In the genomic region with DNA sequence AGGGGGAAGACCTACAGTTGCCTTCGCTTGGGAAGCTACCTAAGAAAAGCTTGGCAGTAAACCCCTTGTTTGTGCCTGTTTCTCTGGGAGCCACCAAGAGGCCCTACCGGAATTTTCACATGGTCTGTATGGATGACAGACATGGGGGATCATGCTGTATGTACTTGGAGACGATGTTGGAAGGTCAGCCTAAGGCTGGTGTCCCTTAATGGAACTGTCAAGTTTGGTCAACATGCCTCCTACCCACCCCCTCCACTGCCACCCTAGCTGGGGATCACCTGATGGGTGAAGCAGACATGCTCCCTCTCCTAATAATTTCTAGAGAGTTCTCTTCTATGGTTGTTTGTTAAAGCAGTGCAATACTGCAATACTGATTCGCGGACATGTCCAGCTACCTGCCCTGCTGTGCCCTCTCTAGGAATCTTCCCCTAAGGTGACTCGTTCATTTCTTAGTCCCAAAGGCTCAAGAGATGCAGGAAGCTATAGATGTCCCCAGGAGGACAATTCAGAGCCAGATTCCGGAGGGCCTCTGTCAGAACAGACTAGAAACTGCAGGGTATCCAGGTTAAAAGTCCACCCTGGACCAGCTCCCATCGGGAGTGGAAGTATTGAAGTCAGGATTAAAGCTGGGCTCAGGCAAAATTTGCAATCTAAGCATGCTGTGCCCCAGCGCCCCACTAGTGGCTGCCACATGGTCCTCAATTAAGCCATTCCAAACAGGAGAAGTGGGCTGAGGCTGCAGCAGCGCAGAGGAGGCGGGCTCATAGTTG, we compare ENCODE assay signal across 8 mouse cellular contexts. TPM values are rescaled to one million over a fixed set of nuclear protein-coding genes. Genes with fewer than 3 reads are reported as not detected.
DNase-seq lines count a peak whose midpoint lies in the region; ATAC-seq lines count a peak whose summit lies in the region.

No protein-coding gene starts in this region.

- H3K4me2 ChIP-seq in neural tube, embryonic 12.5 days (replicated peaks), result peak overlapping the region; percentile 62
- H3K4me2 ChIP-seq in stomach, embryonic 14.5 days (replicated peaks; ENCODE audit: low read depth, low read length), result peak overlapping the region; percentile 35; the same call in 1 of the 2 replicates

- no peak overlapping the region for H3K27ac ChIP-seq in neural tube, embryonic 12.5 days
- no peak overlapping the region for H3K27ac ChIP-seq in limb, embryonic 10.5 days
- no peak overlapping the region for H3K27ac ChIP-seq in stomach, embryonic 14.5 days (ENCODE audit: low read length)

- H3K27me3 ChIP-seq in neural tube, embryonic 12.5 days (replicated peaks), result peaks cover 73% of the 10 kb centered on the region
- H3K27me3 ChIP-seq in limb, embryonic 10.5 days (ENCODE audit: low read depth, poor library complexity, severe bottlenecking), result peaks cover 86% of the 10 kb centered on the region
- peaks cover 59% of the 10 kb centered on the region for H3K27me3 ChIP-seq in stomach, embryonic 14.5 days (ENCODE audit: control insufficient read depth, insufficient read depth, low read length)

- no peak for ATAC-seq in neural tube, embryonic 12.5 days (ENCODE audit: low FRiP score, low read depth)
- no peak for ATAC-seq in stomach, embryonic 14.5 days (ENCODE audit: insufficient number of reproducible peaks, insufficient read depth, low FRiP score, low read depth)
- no peak for ATAC-seq in activated CD4-positive, CD25-positive, alpha-beta regulatory T cell, adult 4 months

- WGBS in neural tube, embryonic 12.5 days, result 20% methylated on average over 11 of the region's 11 CpGs
- WGBS in limb, embryonic 10.5 days, result 26% methylated on average over 11 of the region's 11 CpGs
- 32% methylated on average over 11 of the region's 11 CpGs for WGBS in stomach, embryonic 14.5 days

- H3K4me1 ChIP-seq in neural tube, embryonic 12.5 days, result peaks cover 34% of the 10 kb centered on the region
- H3K4me1 ChIP-seq in limb, embryonic 10.5 days, result peaks cover 36% of the 10 kb centered on the region
- H3K4me1 ChIP-seq in stomach, embryonic 14.5 days (ENCODE audit: control insufficient read depth, insufficient read depth, low read length), result peaks cover 28% of the 10 kb centered on the region

- no peak overlapping the region for H3K9ac ChIP-seq in neural tube, embryonic 12.5 days
- no peak overlapping the region for H3K9ac ChIP-seq in stomach, embryonic 14.5 days (replicated peaks; ENCODE audit: low read depth, low read length)

- H3K36me3 ChIP-seq in neural tube, embryonic 12.5 days, result no peaks in the 10 kb centered on the region
- no peaks in the 10 kb centered on the region for H3K36me3 ChIP-seq in limb, embryonic 10.5 days
- H3K36me3 ChIP-seq in stomach, embryonic 14.5 days (ENCODE audit: control insufficient read depth, insufficient read depth, low read length), result no peaks in the 10 kb centered on the region

- H3K9me3 ChIP-seq in neural tube, embryonic 12.5 days, result no peaks in the 10 kb centered on the region
- no peaks in the 10 kb centered on the region for H3K9me3 ChIP-seq in limb, embryonic 10.5 days (replicated peaks)
- no peaks in the 10 kb centered on the region for H3K9me3 ChIP-seq in stomach, embryonic 14.5 days (ENCODE audit: control insufficient read depth, low read depth, low read length)

- DNase-seq in embryo, embryonic 11 days, result peak; percentile 11
- no peak for DNase-seq in embryo, embryonic 10.5 days (ENCODE audit: low spot score)
- DNase-seq in neural tube, embryonic 10.5 days (ENCODE audit: extremely low spot score, low spot score), result no peak
- DNase-seq in limb, embryonic 10.5 days (ENCODE audit: low spot score), result no peak
- no peak for DNase-seq in right cerebral cortex, postnatal 10 days (ENCODE audit: low spot score in 2 of 2)

- peak overlapping the region; percentile 18 for H3K4me3 ChIP-seq in neural tube, embryonic 12.5 days
- H3K4me3 ChIP-seq in limb, embryonic 10.5 days, result peak overlapping the region; percentile 47
- peak overlapping the region; percentile 26; the same call in 1 of the 2 replicates for H3K4me3 ChIP-seq in stomach, embryonic 14.5 days (ENCODE audit: low read depth, low read length)

RNA-seq across cellular contexts. Expression of a gene that starts 10.2 kb away (rescaled TPM):
- not detected in 2 replicates for polyA plus RNA-seq in neural tube, embryonic 12.5 days (2016; fragmentation: Nextera tagmentation; extraction: Ambion mirVana)
- polyA plus RNA-seq in limb, embryonic 10.5 days (2016; fragmentation: Nextera tagmentation; extraction: Ambion mirVana), result not detected in 2 replicates
- polyA plus RNA-seq in stomach, embryonic 14.5 days (2014; fragmentation: Nextera tagmentation; extraction: Ambion mirVana), result not detected in 2 replicates
- under 1 TPM in 1 of 2 experiments, not detected in 1; 0.28 TPM for polyA plus RNA-seq in activated CD4-positive, CD25-positive, alpha-beta regulatory T cell, adult 4 months (2017; shearing (Covaris generic))

RNA-seq across cellular contexts. Expression of a gene that starts 12.1 kb away (rescaled TPM):
- 16.2 and 18.8 TPM in 2 replicates for polyA plus RNA-seq in neural tube, embryonic 12.5 days (2016; fragmentation: Nextera tagmentation; extraction: Ambion mirVana)
- 0.24 and 0.26 TPM in 2 replicates for polyA plus RNA-seq in limb, embryonic 10.5 days (2016; fragmentation: Nextera tagmentation; extraction: Ambion mirVana)
- 0.30 and 0.52 TPM in 2 replicates for polyA plus RNA-seq in stomach, embryonic 14.5 days (2014; fragmentation: Nextera tagmentation; extraction: Ambion mirVana)
- polyA plus RNA-seq in activated CD4-positive, CD25-positive, alpha-beta regulatory T cell, adult 4 months (2017; shearing (Covaris generic)), result not detected

RNA-seq across cellular contexts. Expression of a gene that starts 20.6 kb away (rescaled TPM):
- polyA plus RNA-seq in neural tube, embryonic 12.5 days (2016; fragmentation: Nextera tagmentation; extraction: Ambion mirVana), result 0.79 and 0.88 TPM in 2 replicates
- 0.23 TPM in 1 of 2 replicates, not detected in the other for polyA plus RNA-seq in limb, embryonic 10.5 days (2016; fragmentation: Nextera tagmentation; extraction: Ambion mirVana)
- polyA plus RNA-seq in stomach, embryonic 14.5 days (2014; fragmentation: Nextera tagmentation; extraction: Ambion mirVana), result not detected in 2 replicates
- not detected for polyA plus RNA-seq in activated CD4-positive, CD25-positive, alpha-beta regulatory T cell, adult 4 months (2017; shearing (Covaris generic))

RNA-seq across cellular contexts. Expression of a gene that starts 41.3 kb away (rescaled TPM):
- 24.2 and 30.1 TPM in 2 replicates for polyA plus RNA-seq in neural tube, embryonic 12.5 days (2016; fragmentation: Nextera tagmentation; extraction: Ambion mirVana)
- polyA plus RNA-seq in limb, embryonic 10.5 days (2016; fragmentation: Nextera tagmentation; extraction: Ambion mirVana), result 63.1 and 71.3 TPM in 2 replicates
- 21.7 and 26.3 TPM in 2 replicates for polyA plus RNA-seq in stomach, embryonic 14.5 days (2014; fragmentation: Nextera tagmentation; extraction: Ambion mirVana)
- 1 to 10 TPM; 5.7 to 9.7 TPM for polyA plus RNA-seq in activated CD4-positive, CD25-positive, alpha-beta regulatory T cell, adult 4 months (2017; shearing (Covaris generic))

RNA-seq across cellular contexts. Expression of a gene that starts 42.7 kb away (rescaled TPM):
- polyA plus RNA-seq in neural tube, embryonic 12.5 days (2016; fragmentation: Nextera tagmentation; extraction: Ambion mirVana), result not detected in 2 replicates
- not detected in 2 replicates for polyA plus RNA-seq in limb, embryonic 10.5 days (2016; fragmentation: Nextera tagmentation; extraction: Ambion mirVana)
- polyA plus RNA-seq in stomach, embryonic 14.5 days (2014; fragmentation: Nextera tagmentation; extraction: Ambion mirVana), result not detected in 2 replicates
- polyA plus RNA-seq in activated CD4-positive, CD25-positive, alpha-beta regulatory T cell, adult 4 months (2017; shearing (Covaris generic)), result not detected

Comparison
In these comparisons a context has a peak if more than half of its experiments do, and no peak if none do; other contexts are left out.
1. RNA of a gene that starts 12.1 kb away (polyA plus RNA-seq): 16.2 to 18.8 TPM in neural tube, embryonic 12.5 days; 0.30 to 0.52 TPM in stomach, embryonic 14.5 days, 0.24 to 0.26 TPM in limb, embryonic 10.5 days and not detected in activated CD4-positive, CD25-positive, alpha-beta regulatory T cell, adult 4 months; every median in the first group is over 10 times any median in the second.
2. Peak in every context shown above with its lines, with median percentiles within 50 percentile points of each other: H3K4me3 ChIP-seq.